Mouse (Mus musculus) stomach, embryonic 14.5 days (tissue): ENCODE data around the gene Ubxn10. TPM values are rescaled to one million over a fixed set of nuclear protein-coding genes. Genes with fewer than 3 reads are reported as not detected.

Experiments used
- ATAC-seq: fragments of 200-750 bp; cut with Nextera tagmentation; 2 replicates; pipeline ENCODE4 v1.8.0; 2017; ENCODE audit warnings: low read depth, moderate TSS enrichment; ENCODE audit not compliant: insufficient number of reproducible peaks, insufficient read depth, low FRiP score
- H3K27ac ChIP-seq: fragments of 300-500 bp; sonication (generic); 2 replicates; pipeline ENCODE4 v1.5.1; 2014; ENCODE audit warnings: mild to moderate bottlenecking, low read length, moderate library complexity, mixed read lengths
- H3K27me3 ChIP-seq: fragments of 300-500 bp; sonication (generic); 2 replicates; pipeline ENCODE4 v1.6.1; 2014; ENCODE audit warnings: low read length, control low read depth, mixed read lengths; ENCODE audit not compliant: control insufficient read depth, insufficient read depth
- H3K36me3 ChIP-seq: fragments of 300-500 bp; sonication (generic); 2 replicates; pipeline ENCODE4 v1.6.1; 2014; ENCODE audit warnings: mild to moderate bottlenecking, control low read depth, low read length, moderate library complexity, mixed read lengths; ENCODE audit not compliant: control insufficient read depth, insufficient read depth
- H3K4me1 ChIP-seq: fragments of 300-500 bp; sonication (generic); 2 replicates; pipeline ENCODE4 v1.6.1; 2014; ENCODE audit warnings: low read length, control low read depth, mixed read lengths; ENCODE audit not compliant: control insufficient read depth, insufficient read depth
- H3K4me2 ChIP-seq: fragments of 300-500 bp; sonication (generic); replicated peaks from 2 replicates; pipeline ENCODE4 v1.6.1; 2014; ENCODE audit warnings: low read depth, low read length, control low read depth
- H3K4me3 ChIP-seq: fragments of 300-500 bp; sonication (generic); 2 replicates; pipeline ENCODE4 v1.5.1; 2014; ENCODE audit warnings: low read depth, low read length, control low read depth
- H3K9ac ChIP-seq: fragments of 300-500 bp; sonication (generic); replicated peaks from 2 replicates; pipeline ENCODE4 v1.6.1; 2014; ENCODE audit warnings: low read depth, mild to moderate bottlenecking, control low read depth, low read length, moderate library complexity, mixed read lengths
- H3K9me3 ChIP-seq: fragments of 300-500 bp; sonication (generic); 2 replicates; pipeline ENCODE4 v1.6.1; 2016; ENCODE audit warnings: low read depth, low read length, control low read depth; ENCODE audit not compliant: control insufficient read depth
- WGBS: fragments of 180-500 bp; shearing (Covaris S2); extraction: QIAGEN DNeasy Blood & Tissue Kit; methylation state at CpG from one replicate; pipeline ENCODE4 v1.1.7; 2014; 5-methylcytosine and 5-hydroxymethylcytosine counted together
- polyA plus RNA-seq: library from polyadenylated mRNA; unstranded; fragments of >200 nt; fragmentation: Nextera tagmentation; extraction: Ambion mirVana; gene quantifications from 2 replicates; pipeline ENCODE4 v1.2.1, GENCODE M21; 2014

The Ubxn10 gene
- polyA plus RNA-seq, 1 experiment from 2014 or later, result 0.97 TPM

GRCm38 (mm10) chr4:138771970-138772369 lies 35.0 kb upstream of the Ubxn10 start:
- Histone ChIP-seq H3K4me3 (no peak overlapping the region), H3K9me3 (no peaks in the 10 kb centered on the region), H3K27me3 (no peaks in the 10 kb centered on the region), H3K9ac (no peak overlapping the region), H3K36me3 (no peaks in the 10 kb centered on the region), H3K4me1 (no peaks in the 10 kb centered on the region), H3K4me2 (no peak overlapping the region), H3K27ac (no peak overlapping the region)
- ATAC-seq, result 0 out of 2 replicates have a peak, but pooled peaks have one; percentile 69
- WGBS, result 66% methylated on average over 10 of the region's 10 CpGs

- H3K27me3 ChIP-seq, result no peaks in the 10 kb centered on the region
- H3K36me3 ChIP-seq, result no peaks in the 10 kb centered on the region
- no peaks in the 10 kb centered on the region for H3K9me3 ChIP-seq
- no peak overlapping the region for H3K4me2 ChIP-seq
- H3K9ac ChIP-seq, result no peak overlapping the region
- no peak overlapping the region for H3K4me3 ChIP-seq
- no peak for ATAC-seq
- no peak overlapping the region for H3K27ac ChIP-seq
- 77% methylated on average over 9 of the region's 9 CpGs for WGBS
- H3K4me1 ChIP-seq, result no peaks in the 10 kb centered on the region
Observed at GRCm38 (mm10) chr4:138762266-138762665, 25.3 kb upstream of the Ubxn10 start.

- no peaks in the 10 kb centered on the region for H3K36me3 ChIP-seq
- WGBS, result 78% methylated on average over 8 of the region's 8 CpGs
- no peak within 1 kb of the TSS for H3K9ac ChIP-seq
- H3K4me3 ChIP-seq, result no peak within 1 kb of the TSS
- H3K4me1 ChIP-seq, result no peaks in the 10 kb centered on the region
- H3K27me3 ChIP-seq, result no peaks in the 10 kb centered on the region
- no peak for ATAC-seq
- no peak within 1 kb of the TSS for H3K27ac ChIP-seq
- no peaks in the 10 kb centered on the region for H3K9me3 ChIP-seq
- H3K4me2 ChIP-seq, result no peak within 1 kb of the TSS
Observed at GRCm38 (mm10) chr4:138757416-138757815, 20.4 kb upstream of the Ubxn10 start, which contains the start of gene Pla2g2f. TSS of gene Pla2g2f (minus strand) at chr4:138757626.

- Histone ChIP-seq H3K9ac (no peak overlapping the region), H3K9me3 (no peaks in the 10 kb centered on the region), H3K36me3 (no peaks in the 10 kb centered on the region), H3K4me2 (no peak overlapping the region), H3K4me3 (no peak overlapping the region), H3K27me3 (no peaks in the 10 kb centered on the region), H3K4me1 (no peaks in the 10 kb centered on the region), H3K27ac (no peak overlapping the region)
- 70% methylated on average over 11 of the region's 11 CpGs for WGBS
- ATAC-seq, result no peak
Observed at GRCm38 (mm10) chr4:138755983-138756382, 19.0 kb upstream of the Ubxn10 start.

- no peak overlapping the region for H3K9ac ChIP-seq
- H3K36me3 ChIP-seq, result no peaks in the 10 kb centered on the region
- H3K9me3 ChIP-seq, result no peaks in the 10 kb centered on the region
- no peak for ATAC-seq
- no peaks in the 10 kb centered on the region for H3K27me3 ChIP-seq
- H3K4me2 ChIP-seq, result no peak overlapping the region
- 69% methylated on average over 4 of the region's 4 CpGs for WGBS
- H3K27ac ChIP-seq, result no peak overlapping the region
- no peak overlapping the region for H3K4me3 ChIP-seq
- no peaks in the 10 kb centered on the region for H3K4me1 ChIP-seq
Observed at GRCm38 (mm10) chr4:138755439-138755838, 18.5 kb upstream of the Ubxn10 start.

GRCm38 (mm10) chr4:138754432-138754831 lies 17.5 kb upstream of the Ubxn10 start:
- no peak for ATAC-seq
- Histone ChIP-seq H3K4me2 (no peak overlapping the region), H3K27me3 (no peaks in the 10 kb centered on the region), H3K9me3 (no peaks in the 10 kb centered on the region), H3K4me1 (no peaks in the 10 kb centered on the region), H3K9ac (no peak overlapping the region), H3K36me3 (no peaks in the 10 kb centered on the region), H3K4me3 (no peak overlapping the region), H3K27ac (no peak overlapping the region)
- WGBS, result 71% methylated on average over 9 of the region's 9 CpGs

- 92% methylated on average over 3 of the region's 3 CpGs for WGBS
Observed at GRCm38 (mm10) chr4:138753608-138754007, 16.6 kb upstream of the Ubxn10 start.

GRCm38 (mm10) chr4:138752603-138753002 lies 15.6 kb upstream of the Ubxn10 start:
- no peak for ATAC-seq
- Histone ChIP-seq H3K27ac (no peak overlapping the region), H3K4me2 (no peak overlapping the region), H3K9ac (no peak overlapping the region), H3K4me3 (no peak overlapping the region), H3K4me1 (no peaks in the 10 kb centered on the region), H3K9me3 (no peaks in the 10 kb centered on the region), H3K36me3 (no peaks in the 10 kb centered on the region), H3K27me3 (no peaks in the 10 kb centered on the region)
- 92% methylated on average over 6 of the region's 6 CpGs for WGBS

More at GRCm38 (mm10) chr4:138753608-138754007, 16.6 kb upstream of the Ubxn10 start:
- Histone ChIP-seq H3K4me1 (no peaks in the 10 kb centered on the region), H3K27ac (no peak overlapping the region), H3K9me3 (no peaks in the 10 kb centered on the region), H3K4me2 (no peak overlapping the region), H3K36me3 (no peaks in the 10 kb centered on the region), H3K27me3 (no peaks in the 10 kb centered on the region), H3K9ac (no peak overlapping the region), H3K4me3 (no peak overlapping the region)
- no peak for ATAC-seq

- no peak overlapping the region for H3K4me2 ChIP-seq
- WGBS, result 55% methylated on average over 8 of the region's 8 CpGs
- H3K9me3 ChIP-seq, result no peaks in the 10 kb centered on the region
- peak; percentile 21 for ATAC-seq
- H3K27me3 ChIP-seq, result no peaks in the 10 kb centered on the region
- no peaks in the 10 kb centered on the region for H3K4me1 ChIP-seq
- H3K4me3 ChIP-seq, result no peak overlapping the region
- no peak overlapping the region for H3K9ac ChIP-seq
- H3K36me3 ChIP-seq, result no peaks in the 10 kb centered on the region
- no peak overlapping the region for H3K27ac ChIP-seq
Observed at GRCm38 (mm10) chr4:138748369-138749072, 11.6 kb upstream of the Ubxn10 start.
